Mouse (Mus musculus) adrenal gland, postnatal 10 days (tissue): ENCODE data around the gene Ctps2. TPM values are rescaled to one million over a fixed set of nuclear protein-coding genes. Genes with fewer than 3 reads are reported as not detected.
"Not testable (repeated sequence)": the region's sequence is repeated elsewhere in the genome, so short reads cannot be mapped to it uniquely, and the experiment has no call there.

Source experiments
- DNase-seq: peaks from one replicate; pipeline ENCODE4 v3.0.0; 2021; ENCODE audit warnings: mixed read lengths
- long read RNA-seq, 2 experiments: library from polyadenylated mRNA; stranded (forward); transcript quantifications; one replicate each; pipeline ENCODE4 v2.0.0; 2021
- total RNA-seq, 2 experiments: library from RNA; stranded (reverse); gene quantifications; 2 replicates each; pipeline ENCODE4 v1.2.3; 2021

Ctps2 gene
- total RNA-seq = 10 to 100 TPM; 72.6 to 79.7 TPM
- long read RNA-seq, experiment 1, transcript Ctps2-201 (19 exons, 3,353 nt) = minor isoform, 13 of 47 reads
- long read RNA-seq, experiment 1, transcript Ctps2-204 (19 exons, 3,099 nt) = major isoform, 20 of 47 reads
- long read RNA-seq, experiment 1, partial matches to known transcripts = 9 of 47 reads
- long read RNA-seq, experiment 1, other reads (novel, unspliced or antisense) = 4 of 47 reads
- long read RNA-seq, experiment 2, transcript Ctps2-204 (19 exons, 3,099 nt) = minor isoform, 7 of 43 reads
- long read RNA-seq, experiment 2, transcript Ctps2-201 (19 exons, 3,353 nt) = major isoform, 13 of 43 reads
- long read RNA-seq, experiment 2, partial matches to known transcripts = 8 of 43 reads
- long read RNA-seq, experiment 2, other reads (novel, unspliced or antisense) = 15 of 43 reads

GRCm38 (mm10) chrX:162900938-162901337 lies at the start of gene Ctps2:
Gene Ctps2 (plus strand): TSS chrX:162901238.
- no peak for DNase-seq

DNA sequence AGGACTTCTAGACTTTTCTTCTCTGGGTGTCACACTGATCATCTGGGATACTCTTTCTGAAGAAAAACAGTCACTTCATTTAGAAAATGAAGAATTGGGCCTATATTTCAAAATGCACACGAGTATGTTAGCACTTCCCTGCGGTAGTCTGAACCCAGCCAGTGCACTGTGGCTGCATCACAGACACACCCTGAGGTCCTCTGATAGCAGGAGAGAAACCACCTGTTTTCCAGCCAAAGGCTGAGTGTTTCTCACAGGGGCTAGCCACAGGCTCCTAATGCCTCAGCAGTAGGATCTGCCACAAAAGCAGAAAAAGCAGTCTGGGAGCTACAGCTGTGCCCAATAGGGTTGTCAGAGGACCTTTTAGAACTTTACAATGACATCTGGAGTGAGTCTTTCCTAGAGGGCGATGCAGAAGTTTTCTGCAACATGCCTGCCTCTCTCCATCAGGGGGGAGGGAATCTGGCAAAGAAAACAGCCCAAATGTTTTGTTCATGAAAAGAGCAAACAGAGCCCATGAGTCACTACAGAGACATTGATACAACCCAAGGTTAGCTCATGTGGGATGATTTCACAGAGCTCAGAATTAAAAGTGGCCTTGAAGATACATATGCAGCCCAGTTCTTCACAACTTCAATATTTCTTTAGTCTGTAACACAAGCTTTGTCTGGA lies 32.6 kb upstream of the Ctps2 start:
- DNase-seq = peak; percentile 6

GRCm38 (mm10) chrX:162871734-162872517 lies 29.1 kb upstream of the Ctps2 start:
- DNase-seq = peak; percentile 52

GRCm38 (mm10) chrX:162873761-162874160 lies 27.3 kb upstream of the Ctps2 start:
- no peak for DNase-seq

- DNase-seq = no peak
Measured at GRCm38 (mm10) chrX:162878236-162878635, 22.8 kb upstream of the Ctps2 start.

DNA sequence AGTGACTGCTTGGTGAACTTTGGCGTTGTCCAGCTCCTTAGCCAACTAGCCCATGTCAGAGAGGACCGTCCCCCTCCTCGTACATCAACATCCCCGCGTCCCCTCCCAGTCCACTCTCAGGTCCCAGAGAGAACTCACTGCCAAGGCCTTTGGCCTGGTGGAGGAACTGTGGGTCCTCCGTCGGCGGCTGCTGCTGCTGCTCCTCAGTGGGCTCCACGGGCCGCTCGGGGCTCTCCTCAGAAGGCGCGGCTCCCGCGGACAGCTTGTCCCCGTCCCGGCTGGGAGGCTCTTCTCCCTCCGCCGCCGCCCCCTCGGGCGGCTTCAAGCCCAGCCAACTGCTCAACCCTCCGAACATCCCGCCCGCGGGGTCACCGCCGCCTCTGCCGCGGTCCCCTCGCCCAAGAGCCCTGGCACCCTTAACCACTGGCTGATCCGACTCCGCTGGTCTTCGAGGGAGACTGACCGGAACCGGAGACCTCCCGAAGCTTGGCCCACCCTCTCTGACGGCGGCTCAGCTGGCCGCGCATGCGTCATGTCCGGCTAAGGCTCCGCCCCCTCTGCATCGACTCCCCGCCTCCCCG lies 13.0 kb upstream of the Ctps2 start, which contains the start of gene Syap1:
Syap1 (minus strand) TSS at position 517 of the 581 bp plus-strand sequence.
- peak; percentile 92 for DNase-seq

GRCm38 (mm10) chrX:162888575-162889223 lies 12.3 kb upstream of the Ctps2 start:
- not testable (repeated sequence) for DNase-seq

GRCm38 (mm10) chrX:162901371-162902039 lies 467 bp downstream of the Ctps2 start:
- DNase-seq = peak; percentile 65

DNA sequence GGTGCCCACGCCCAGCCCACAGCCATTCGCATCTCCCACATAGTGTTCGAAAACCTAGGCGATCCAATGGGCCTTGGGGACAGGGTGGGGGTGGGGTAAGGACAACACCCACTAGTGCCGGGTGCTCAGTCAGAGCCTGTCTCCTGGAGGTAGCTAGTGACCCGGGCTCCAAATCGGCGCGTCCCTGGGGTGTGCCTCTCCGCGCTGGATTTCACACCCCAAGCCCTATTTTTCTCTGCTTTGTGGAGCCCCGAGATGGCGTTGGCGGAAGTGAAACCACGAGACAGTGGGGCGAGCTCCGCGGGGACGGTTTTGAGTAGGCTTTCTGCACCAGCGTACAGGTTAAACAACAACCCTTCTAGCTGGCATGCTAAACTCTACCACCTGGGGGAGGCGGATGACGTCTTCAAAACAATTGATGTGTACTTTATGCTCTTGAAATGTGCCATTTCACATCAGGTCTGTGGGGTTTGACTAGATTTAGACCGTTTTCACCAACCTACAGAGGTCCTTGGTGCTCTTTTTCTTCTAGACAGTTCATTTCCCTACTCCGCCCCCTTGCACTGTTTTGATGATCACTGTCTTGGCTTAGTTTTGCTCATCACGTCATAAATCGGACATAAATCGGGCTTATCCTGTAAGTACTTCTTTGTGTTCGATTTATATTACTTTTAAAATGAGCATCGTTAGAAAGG lies 1.1 kb downstream of the Ctps2 start:
- peak; percentile 42 for DNase-seq

DNA sequence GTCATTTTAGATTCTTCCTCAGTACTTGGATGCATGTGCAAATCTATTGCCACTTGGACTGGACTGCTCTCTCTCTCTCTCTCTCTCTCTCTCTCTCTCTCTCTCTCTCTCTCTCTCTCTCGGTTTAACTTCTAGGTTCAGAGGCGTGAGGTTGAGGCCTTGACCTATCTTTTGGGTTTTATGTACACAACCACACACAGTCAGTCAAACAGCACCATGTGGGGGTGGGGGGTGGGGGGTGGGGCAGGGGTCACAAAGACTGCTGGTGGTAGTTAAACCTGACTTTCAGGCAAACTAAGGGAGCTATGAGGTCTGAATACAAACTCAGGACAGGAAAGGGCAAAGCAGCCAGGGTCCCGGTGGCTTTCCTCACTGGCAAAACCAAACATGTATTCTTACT lies 6.5 kb downstream of the Ctps2 start:
- DNase-seq = no peak

DNA sequence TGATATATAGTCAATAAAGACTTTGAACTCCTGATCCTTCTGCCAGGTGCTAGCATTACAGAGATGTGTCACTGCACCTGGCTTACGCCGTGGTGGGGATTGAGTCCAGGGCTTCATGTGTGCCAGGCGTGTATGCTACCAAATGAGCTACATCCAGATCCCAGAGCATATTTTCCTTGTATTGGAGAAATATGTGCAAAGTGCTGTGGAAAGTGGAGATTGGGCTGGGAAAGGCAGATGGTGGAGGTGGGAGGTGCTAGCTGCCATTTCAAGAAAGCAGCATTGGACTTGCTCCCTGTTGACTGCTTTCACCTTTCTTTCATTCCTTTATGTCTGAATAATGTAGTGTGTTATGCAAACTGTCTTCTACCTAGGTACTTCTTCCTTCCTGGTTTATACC lies 12.6 kb downstream of the Ctps2 start:
- no peak for DNase-seq

DNA sequence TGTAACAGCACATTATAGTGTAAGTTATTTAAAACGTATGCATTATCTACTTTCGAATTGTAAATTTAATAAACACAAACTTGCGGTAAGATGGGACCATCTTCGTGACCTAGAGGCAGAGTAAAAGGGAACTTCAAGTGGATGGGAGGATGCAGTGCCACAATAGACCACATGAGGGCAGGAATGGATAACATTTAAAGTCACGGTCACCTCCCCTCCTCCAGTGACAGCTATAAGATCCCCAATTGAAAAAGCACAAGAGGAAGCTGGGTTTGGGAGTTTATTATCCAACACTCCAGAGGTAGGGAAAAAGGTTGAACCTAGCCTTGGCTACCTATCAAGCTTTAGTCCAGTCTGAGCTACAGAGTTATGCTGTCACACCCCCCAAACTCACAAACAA lies 14.7 kb downstream of the Ctps2 start:
- DNase-seq = peak; percentile 70

- no peak for DNase-seq
Measured at GRCm38 (mm10) chrX:162921487-162922125, 20.6 kb downstream of the Ctps2 start.

DNA sequence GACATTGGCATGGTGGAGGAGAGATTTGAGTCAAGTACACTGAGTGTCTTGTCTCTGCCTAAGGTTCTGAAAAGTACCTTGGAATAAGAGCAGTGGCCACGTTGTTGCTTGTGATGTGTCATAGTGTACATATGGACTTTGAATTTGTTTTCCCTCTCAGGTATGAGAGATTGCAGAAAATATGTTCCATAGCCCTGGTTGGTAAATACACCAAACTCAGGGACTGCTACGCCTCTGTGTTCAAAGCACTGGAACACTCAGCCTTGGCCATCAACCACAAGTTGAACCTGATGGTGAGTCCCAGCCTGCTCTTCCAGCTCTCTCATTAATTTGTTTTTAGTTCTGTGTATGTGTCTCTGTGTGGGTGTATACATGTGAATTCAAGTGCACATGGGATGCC lies 30.4 kb downstream of the Ctps2 start:
- DNase-seq = no peak

GRCm38 (mm10) chrX:162942027-162942426 lies 41.0 kb downstream of the Ctps2 start:
- DNase-seq = no peak

DNA sequence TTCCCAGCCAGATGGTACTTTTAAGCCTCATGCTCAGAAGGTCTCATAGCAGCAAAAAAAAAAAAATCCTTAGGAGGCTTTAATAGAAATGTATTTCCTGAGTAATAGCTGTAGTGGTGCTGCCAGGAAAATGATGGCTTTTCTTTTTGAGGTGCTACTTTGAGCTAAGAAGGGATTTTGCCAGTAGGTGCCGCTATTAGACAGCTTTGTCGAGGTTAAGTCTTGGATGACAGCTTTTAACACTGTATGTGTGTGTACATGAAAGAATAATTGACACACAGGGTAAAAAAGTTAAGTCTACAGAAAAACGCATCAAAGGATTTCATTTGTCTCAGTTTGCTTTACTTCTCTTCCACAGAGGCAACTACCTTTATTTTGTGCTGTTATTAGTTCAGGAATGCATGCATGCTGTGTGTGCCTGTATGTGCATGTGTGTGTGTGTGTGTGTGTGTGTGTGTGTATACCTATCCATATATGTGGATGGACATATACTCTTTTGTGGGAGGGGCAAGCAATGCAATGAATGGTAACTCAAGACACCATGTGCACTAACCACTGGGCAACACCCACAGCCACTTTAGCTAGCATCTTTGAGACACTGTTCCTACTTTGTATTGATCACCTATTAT lies 48.9 kb downstream of the Ctps2 start:
- DNase-seq = peak; percentile 48

DNA sequence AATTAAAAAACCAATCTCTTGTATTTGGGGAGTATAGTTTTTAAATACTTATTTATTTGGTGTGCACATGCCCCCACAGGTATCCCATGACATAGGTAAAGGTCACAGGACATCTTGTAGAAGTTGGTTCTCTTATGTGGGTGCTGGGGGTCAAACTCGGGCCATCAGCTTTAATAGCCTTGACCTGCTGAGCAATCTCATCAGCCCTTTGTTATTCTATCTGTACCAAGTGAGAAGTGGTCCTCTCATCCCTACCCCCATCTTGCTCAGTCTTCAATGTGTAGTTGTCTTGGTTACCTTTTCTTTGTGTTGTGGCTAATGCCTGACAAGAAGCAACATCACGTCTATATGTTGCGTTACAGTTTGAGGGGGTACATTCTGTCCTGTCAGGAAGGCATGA lies 56.9 kb downstream of the Ctps2 start:
- DNase-seq = no peak

- no peak for DNase-seq
Measured at GRCm38 (mm10) chrX:162963840-162964239, 62.8 kb downstream of the Ctps2 start.

DNA sequence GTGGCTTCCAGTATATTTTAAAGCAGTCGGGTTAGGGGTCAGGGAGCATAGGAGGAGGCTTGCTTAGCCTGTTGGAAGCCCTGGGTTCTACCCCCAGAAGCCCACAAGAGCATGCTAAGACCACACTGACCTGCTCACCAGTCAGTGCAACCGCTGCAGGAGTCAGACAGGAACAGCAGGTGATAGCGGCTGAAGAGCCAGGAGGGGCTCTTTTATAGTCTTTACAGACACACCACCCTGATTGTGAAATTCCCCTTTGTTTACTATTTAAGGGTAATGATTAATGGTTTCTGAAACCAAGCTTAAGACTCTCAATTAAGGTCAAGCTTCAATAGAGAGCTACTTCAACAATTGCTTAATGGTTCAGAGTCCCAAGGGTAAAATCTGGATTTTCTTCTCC lies 63.3 kb downstream of the Ctps2 start, which contains the start of gene S100g:
S100g (minus strand) TSS at position 217 of the 400 bp plus-strand sequence.
- no peak for DNase-seq
